Mouse (Mus musculus) yolk sac, embryonic 10.5 days (tissue): Measurements from ENCODE around the gene Myh7b.

Experiments used
- DNase-seq: peaks from one replicate; pipeline ENCODE4 v3.0.0-alpha.2; 2017; ENCODE audit warnings: low spot score

Myh7b gene

GRCm38 (mm10) chr2:155610978-155611377 lies at the start of gene Myh7b:
TSS of gene Myh7b (plus strand) at chr2:155611212.
- no peak for DNase-seq

GRCm38 (mm10) chr2:155562209-155562608 lies 48.8 kb upstream of the Myh7b start:
- no peak for DNase-seq

- no peak for DNase-seq
Measured at GRCm38 (mm10) chr2:155562934-155563333, 48.1 kb upstream of the Myh7b start.

- DNase-seq, result no peak
Measured at GRCm38 (mm10) chr2:155567751-155568150, 43.3 kb upstream of the Myh7b start.

GRCm38 (mm10) chr2:155569223-155569807 lies 41.7 kb upstream of the Myh7b start:
- DNase-seq, result no peak

GRCm38 (mm10) chr2:155573001-155573400 lies 38.0 kb upstream of the Myh7b start:
- no peak for DNase-seq

- no peak for DNase-seq
Measured at GRCm38 (mm10) chr2:155573996-155574395, 37.0 kb upstream of the Myh7b start.

- no peak for DNase-seq
Measured at GRCm38 (mm10) chr2:155574700-155575099, 36.3 kb upstream of the Myh7b start.

GRCm38 (mm10) chr2:155576656-155577055 lies 34.4 kb upstream of the Myh7b start:
- DNase-seq, result no peak

GRCm38 (mm10) chr2:155580331-155580730 lies 30.7 kb upstream of the Myh7b start:
- no peak for DNase-seq

GRCm38 (mm10) chr2:155582384-155582995 lies 28.5 kb upstream of the Myh7b start:
- DNase-seq, result no peak

- no peak for DNase-seq
Measured at GRCm38 (mm10) chr2:155582996-155583395, 28.0 kb upstream of the Myh7b start.

GRCm38 (mm10) chr2:155583927-155584530 lies 27.0 kb upstream of the Myh7b start:
- peak; percentile 48 for DNase-seq

- DNase-seq, result peak; percentile 58
Measured at GRCm38 (mm10) chr2:155585082-155585481, 25.9 kb upstream of the Myh7b start.

- DNase-seq, result no peak
Measured at GRCm38 (mm10) chr2:155585486-155585885, 25.5 kb upstream of the Myh7b start.

- DNase-seq, result no peak
Measured at GRCm38 (mm10) chr2:155588136-155588535, 22.9 kb upstream of the Myh7b start.

- DNase-seq, result no peak
Measured at GRCm38 (mm10) chr2:155589521-155589920, 21.5 kb upstream of the Myh7b start.

GRCm38 (mm10) chr2:155590876-155591275 lies 20.1 kb upstream of the Myh7b start:
- no peak for DNase-seq

- peak; percentile 60 for DNase-seq
Measured at GRCm38 (mm10) chr2:155591676-155592075, 19.3 kb upstream of the Myh7b start.

- peak; percentile 100 for DNase-seq
Measured at GRCm38 (mm10) chr2:155592137-155592853, 18.7 kb upstream of the Myh7b start, which contains the start of gene Gss. TSS of gene Gss (minus strand) at chr2:155592810.

- no peak for DNase-seq
Measured at GRCm38 (mm10) chr2:155592854-155593283, 18.1 kb upstream of the Myh7b start.

GRCm38 (mm10) chr2:155595516-155595915 lies 15.5 kb upstream of the Myh7b start:
- no peak for DNase-seq

- no peak for DNase-seq
Measured at GRCm38 (mm10) chr2:155603707-155604106, 7.3 kb upstream of the Myh7b start.
